Mouse (Mus musculus): Measurements from ENCODE around the gene Trp53inp2.

- TF ChIP-seq GATA1 (IDR thresholded peaks at IDR 0.05; ENCODE audit: low read length), result no peak
- no peak for TF ChIP-seq TAL1 (IDR thresholded peaks at IDR 0.05; ENCODE audit: low read length)
These were observed 6.2 kb downstream of the Trp53inp2 start for GRCm38 (mm10) chr2:155387052-155387451.
